Mouse (Mus musculus): ENCODE results near the gene Kcnj12.

DNA sequence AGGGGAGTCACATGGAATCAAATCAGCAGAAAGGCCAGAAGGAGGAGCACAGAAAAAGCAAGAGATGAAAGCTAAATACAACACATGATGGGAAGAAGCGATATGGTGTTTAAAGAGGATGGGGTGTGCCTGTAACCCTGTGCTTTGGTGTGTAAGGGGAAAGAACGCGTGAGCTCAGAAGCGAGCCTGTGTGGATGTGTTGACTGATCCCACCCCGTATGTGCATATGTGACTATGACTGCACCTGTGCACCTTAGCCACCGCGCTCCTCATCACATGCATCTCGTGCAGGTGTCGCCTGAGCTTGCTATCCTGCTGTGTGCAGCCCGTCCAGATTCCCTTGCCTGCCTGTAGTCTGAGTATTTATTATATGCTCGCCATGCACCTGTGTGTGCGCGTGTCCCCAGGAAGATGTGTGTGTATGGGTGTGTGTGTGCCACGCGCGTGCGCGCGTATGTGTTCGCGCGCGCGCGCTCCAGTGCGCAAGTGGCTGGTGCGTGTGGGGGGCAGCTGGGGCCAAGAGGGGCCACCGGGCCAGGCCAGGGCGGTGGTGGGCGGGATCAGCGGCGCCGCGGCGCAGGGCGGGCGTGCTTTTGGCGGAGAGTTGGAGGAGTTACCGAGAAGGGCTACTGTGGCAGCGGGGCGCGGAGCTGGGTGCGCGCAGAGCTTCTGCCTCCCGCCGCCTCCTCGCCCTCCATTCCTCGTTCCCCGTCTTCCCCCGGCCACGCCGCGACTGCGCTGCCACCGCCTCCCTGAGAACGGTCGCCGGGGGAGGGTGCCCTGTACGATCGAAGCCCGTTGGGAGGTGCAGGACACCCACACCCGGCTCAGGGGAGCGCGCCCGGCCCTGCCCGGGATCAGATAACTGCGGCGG is 451 bp upstream of the Kcnj12 start:
- TF ChIP-seq POLR2A (IDR thresholded peaks at IDR 0.05; ENCODE audit: borderline replicate concordance, extremely low read depth, insufficient read depth, insufficient read length, poor library complexity, severe bottlenecking) (0 out of 2 replicates have a peak, but pooled peaks have one; percentile 7), CTCF (IDR thresholded peaks at IDR 0.05; ENCODE audit: borderline replicate concordance, extremely low read depth, insufficient read depth, insufficient read length) (no peak)

All from brain, embryonic 14.5 days (tissue).